Mouse (Mus musculus): ENCODE results near the gene Nbl1.

The Nbl1 gene

GRCm38 (mm10) chr4:139092356-139093195 lies at the start of gene Nbl1:
Nbl1 (minus strand) TSS chr4:139092993.
- DNase-seq = peak; percentile 48

DNA sequence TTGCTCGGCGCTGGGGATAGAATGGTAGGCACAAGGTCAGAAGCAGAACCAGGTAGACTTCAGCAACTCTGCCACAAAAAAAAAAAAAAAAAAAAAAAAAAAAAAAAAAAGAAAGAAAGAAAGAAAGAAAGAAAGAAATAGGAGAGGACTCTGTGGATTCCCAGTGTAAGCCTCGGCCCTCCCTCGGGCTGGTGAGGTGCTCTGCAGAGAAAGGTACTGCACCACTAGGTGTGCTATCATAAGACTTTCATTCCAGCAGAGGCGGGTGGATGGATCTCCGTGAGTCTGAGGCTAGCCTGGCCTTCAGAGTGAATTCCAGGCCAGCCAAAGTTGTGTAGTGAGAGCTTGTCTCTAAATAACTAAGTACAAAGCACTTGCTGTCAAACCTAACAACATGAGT lies 49.0 kb upstream of the Nbl1 start:
- no peak for DNase-seq

DNA sequence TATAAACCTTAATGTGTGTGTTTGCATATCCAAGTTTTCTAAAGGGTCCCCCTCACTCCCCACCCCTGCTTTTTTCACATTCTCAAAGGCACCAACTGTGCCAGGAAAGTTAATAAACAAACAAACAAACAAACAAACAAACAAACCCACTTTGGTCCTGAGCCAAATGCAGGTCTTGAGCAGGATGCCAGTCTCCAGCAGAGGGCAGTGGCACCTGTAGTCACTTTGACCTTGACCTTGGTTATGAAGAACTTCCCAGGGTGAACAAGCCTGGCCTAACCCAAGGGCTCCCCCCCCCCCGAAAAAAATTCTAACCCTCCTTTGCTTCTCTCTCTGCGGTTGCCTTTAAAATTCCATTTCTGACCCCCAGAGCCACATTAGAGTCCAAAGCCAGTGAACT lies 47.5 kb upstream of the Nbl1 start:
- no peak for DNase-seq

DNA sequence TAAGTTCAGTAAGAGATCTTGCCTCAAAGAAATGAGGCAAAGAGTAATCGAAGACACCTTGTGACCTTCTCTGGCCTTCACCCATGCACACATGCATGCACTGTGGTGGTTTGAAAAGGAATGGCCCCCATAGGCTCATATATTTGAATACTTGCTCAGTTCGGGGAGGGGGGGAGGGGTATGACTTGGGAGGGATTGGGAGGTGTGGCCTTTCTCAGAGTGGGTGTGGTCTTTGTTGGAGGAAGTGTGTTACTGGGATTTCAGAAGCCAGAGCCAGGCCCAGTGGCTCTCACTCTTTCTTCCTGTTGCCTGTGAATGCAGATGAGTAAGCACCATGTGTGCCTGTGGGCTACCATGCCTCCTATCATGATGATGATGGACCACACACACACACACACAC lies 43.2 kb upstream of the Nbl1 start:
- no peak for DNase-seq

DNA sequence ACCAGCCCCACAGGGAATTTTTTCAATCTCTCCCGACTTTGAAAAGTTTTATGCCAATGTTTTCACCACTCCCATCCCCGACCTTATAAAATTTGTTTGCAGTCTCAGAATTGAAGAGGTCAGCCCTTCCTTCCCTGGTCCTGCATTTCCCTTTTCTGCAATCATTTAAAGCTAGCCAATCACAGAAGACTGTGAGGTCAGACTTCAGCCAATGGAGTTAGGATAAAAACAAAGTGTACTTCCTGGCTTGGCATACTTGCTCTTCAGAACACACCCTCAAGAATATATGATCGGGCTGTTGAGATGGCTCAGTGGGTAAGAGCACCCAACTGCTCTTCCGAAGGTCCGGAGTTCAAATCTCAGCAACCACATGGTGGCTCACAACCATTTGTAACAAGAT lies 40.3 kb upstream of the Nbl1 start:
- no peak for DNase-seq

GRCm38 (mm10) chr4:139131858-139132672 lies 39.3 kb upstream of the Nbl1 start:
- no peak for DNase-seq

DNA sequence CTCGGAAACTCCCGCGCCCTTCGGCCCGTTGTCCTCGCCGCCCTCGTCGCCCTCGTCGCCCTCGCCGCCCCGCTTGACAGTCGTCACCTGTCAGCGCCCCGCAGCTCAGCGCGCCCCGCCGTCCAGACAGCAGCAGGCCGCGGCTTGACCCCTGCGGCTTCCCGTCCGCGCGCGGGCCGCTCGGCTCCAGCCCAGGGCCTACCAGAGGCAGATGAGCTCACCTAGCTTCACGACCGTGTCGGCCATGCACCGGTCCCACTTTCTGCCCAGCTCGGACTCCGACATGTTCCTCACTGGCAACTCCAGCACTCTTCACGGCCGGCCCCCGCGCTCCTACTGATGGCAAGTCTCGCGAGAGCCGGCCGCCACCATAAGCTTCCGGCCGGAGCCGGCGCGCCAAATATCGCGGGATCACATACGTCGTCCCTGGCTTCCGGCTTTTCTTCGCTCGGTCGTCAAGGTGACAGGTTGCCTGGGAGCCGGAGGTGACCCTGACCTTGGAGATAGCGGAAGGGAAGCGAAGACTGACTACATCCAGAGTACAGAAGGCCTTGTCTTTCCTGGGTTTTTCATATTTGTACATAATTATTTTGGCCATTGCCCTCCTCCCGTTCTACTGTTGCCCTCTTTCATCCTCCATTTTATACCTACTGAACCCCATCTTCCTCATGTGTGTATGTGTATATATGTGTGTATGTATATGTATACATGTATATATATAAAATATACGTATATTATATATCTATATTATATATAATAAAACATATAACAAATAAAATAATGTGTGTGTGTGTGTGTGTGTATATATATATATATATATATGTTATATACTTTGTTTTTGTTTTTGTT lies 38.1 kb upstream of the Nbl1 start, which contains the start of gene Minos1:
Gene Minos1, minus strand, starts transcription at position 413 of the 849 bp plus-strand sequence.
- DNase-seq = peak; percentile 99

DNA sequence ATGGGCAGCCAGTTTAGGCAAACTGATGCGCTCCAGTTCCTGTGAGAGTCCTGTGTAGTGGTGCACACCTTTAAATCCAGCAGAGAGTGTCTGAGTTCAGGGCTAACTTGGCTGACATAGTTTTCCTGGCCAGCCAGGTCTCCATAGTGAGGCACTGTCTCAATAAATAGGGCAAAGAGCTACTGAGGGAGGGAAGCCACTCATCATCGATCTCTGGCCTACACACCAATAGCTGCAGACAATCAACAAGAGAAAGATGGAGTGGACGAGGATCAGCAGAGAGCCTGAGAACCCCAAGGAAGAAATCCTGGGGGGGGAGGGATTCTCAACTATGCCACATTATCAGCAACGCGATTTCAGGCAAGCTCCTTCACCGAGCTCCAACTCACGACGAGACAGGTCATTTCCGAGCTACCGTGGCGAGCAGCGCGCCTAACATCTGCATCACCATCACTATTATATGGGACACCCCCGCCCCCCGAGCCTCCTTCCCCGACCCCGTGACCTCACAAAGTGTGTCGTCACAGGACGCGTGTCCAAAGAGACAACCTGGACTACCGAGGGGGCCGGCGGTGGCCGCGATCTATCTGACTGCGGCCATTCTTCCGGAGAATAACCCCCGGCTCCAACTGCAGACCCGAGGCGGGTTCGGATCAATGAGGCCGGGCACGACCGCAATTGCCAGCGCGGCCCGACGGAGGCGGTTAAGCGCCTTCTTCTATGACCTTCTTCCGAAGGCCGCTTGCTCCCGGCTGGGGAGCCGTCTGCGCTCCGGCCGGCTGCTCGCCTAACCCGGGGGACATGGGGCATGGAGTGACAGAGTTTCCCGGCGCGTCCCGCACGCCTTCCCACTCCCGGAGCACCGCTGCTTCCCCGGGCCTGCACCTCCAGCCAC lies 37.3 kb upstream of the Nbl1 start:
- no peak for DNase-seq

DNA sequence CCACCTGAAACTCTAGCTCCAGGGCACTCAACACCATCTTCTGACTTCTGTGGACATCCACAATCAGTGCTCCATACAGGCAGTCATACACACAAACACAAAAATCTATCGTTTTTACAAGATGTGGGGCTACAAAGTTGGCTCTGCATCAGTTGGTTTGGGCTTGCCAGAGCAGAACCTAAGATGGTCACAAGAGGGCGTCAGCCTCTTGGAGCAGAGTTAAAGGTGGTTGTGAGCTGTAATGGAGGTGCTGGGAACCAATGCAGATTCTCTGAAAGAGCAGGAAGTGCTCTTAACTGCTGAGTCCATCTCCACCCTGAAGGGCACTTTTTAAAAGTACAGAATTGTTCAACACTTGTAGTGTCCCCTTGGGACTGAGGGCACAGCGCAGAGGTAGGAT lies 33.7 kb upstream of the Nbl1 start:
- no peak for DNase-seq

GRCm38 (mm10) chr4:139124940-139125339 lies 32.1 kb upstream of the Nbl1 start:
- no peak for DNase-seq

- no peak for DNase-seq
Observed at GRCm38 (mm10) chr4:139122557-139122956, 29.8 kb upstream of the Nbl1 start.

GRCm38 (mm10) chr4:139120998-139121397 lies 28.2 kb upstream of the Nbl1 start:
- DNase-seq = no peak

GRCm38 (mm10) chr4:139120281-139120814 lies 27.6 kb upstream of the Nbl1 start:
- no peak for DNase-seq

- peak; percentile 33 for DNase-seq
Observed at GRCm38 (mm10) chr4:139116356-139117063, 23.7 kb upstream of the Nbl1 start.

GRCm38 (mm10) chr4:139115721-139116120 lies 22.9 kb upstream of the Nbl1 start:
- no peak for DNase-seq

DNA sequence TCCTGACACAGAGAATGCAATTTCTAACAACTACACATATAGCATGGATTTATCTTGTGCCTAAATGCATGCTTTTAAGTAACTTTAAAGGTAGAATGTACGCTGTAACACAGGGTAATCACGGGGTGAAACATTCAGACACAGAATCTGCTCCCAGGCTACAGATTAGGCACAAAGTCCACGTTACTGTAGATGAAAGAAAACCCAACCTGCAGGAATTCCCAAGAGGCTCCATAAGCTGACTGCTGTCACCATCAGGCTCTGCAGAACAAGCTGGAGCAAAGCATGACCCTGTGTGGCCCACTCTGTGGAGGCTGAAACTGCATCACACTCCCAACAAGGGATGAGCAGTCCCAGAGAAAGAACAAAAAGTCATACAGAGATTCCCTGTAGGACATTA lies 19.7 kb upstream of the Nbl1 start:
- DNase-seq = no peak

DNA sequence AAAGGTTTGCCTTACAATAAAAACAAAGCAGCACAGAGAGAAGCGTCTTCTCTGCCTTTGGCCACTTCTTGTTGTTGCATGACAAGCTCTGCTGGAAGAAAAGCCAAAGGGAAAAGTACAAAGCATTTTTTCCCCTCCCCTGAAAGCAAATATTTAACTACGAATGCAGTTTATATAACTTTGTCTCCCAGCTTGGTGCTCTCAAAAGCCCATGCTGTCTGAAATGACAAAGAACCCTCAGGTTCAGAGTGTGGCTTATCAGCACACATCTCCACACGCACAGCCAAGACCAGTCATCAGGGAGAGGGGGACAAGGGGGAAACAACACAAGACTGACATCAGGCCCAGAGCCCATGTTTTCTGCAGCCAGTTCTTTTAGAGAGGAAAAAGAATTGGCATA lies 18.6 kb upstream of the Nbl1 start:
- peak; percentile 42 for DNase-seq

DNA sequence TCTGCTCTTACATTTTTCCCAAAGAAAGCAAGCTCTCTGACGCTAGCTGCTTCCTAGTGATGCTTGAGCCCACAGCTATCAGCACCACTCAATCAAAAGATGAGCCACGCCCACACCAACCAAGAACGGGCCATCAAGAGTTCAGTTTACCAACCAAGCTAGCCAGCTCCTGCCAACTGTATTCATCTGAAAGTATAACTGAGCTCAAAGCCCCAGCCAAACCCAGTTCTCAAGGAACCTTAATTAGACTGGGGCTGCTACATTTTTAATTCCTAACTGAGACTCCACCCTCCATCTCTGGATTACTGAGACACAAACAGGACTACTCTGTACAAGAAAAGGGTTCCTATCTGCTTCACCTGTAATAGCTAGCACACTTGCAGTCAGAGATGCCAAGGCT lies 18.1 kb upstream of the Nbl1 start:
- DNase-seq = peak; percentile 38

DNA sequence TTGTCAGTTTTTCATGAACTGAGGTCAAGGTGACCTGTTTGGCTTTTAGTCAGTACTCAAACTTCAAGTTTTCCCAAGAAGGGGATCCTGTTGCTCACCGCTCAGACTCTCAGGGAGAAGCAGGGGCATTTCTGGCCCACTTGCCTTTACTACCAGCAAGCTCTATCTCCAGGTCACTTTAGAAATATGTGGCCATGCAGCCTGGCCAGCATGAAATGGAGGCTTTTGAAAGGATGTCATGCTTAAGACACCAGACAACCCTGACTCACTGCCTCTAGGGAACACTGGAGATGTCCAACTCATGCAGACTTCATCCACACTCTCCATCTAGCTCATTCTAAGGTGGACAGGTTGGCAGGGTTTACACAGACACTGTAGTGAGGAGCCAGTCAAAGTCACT lies 12.7 kb upstream of the Nbl1 start:
- DNase-seq = no peak

DNA sequence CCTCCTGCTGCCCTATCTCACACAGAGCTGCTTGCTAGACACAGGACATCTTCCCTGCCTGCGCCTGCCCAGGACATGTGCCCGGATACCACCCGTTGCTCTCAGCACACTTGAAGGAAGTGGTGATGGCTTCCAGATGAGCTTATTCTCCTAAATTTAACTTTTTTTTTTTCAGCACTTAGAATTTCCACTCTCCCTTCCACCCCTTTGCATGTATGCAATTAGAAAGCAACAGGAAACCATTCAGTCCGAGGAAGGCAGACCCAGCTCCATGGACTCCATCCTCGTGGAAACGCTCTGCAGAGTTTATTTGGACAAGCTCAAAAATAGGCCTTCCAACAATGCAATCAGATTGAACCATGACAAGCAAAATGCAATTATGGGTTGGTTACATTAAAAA lies 8.8 kb upstream of the Nbl1 start:
- DNase-seq = no peak

GRCm38 (mm10) chr4:139100326-139100725 lies 7.5 kb upstream of the Nbl1 start:
- no peak for DNase-seq

Measured in kidney, adult 18-20 months (tissue).